Mouse (Mus musculus) testis, adult 2 months (tissue): ENCODE data around the gene Atrnl1. TPM values are rescaled to one million over a fixed set of nuclear protein-coding genes. Genes with fewer than 3 reads are reported as not detected.

Experiments
- H3K27ac ChIP-seq: fragments of 200-500 bp; 2 replicates; pipeline ENCODE4 v1.5.1; 2012; ENCODE audit warnings: low read depth, low read length; ENCODE audit not compliant: control insufficient read depth, insufficient read depth
- H3K27me3 ChIP-seq: fragments of 200-500 bp; 2 replicates; pipeline ENCODE4 v1.6.1; 2012; ENCODE audit warnings: mild to moderate bottlenecking, low read length, moderate library complexity; ENCODE audit not compliant: control insufficient read depth, insufficient read depth
- H3K36me3 ChIP-seq: fragments of 200-500 bp; 2 replicates; pipeline ENCODE4 v1.6.1; 2012; ENCODE audit warnings: mild to moderate bottlenecking, low read length; ENCODE audit not compliant: control insufficient read depth, insufficient read depth
- H3K4me1 ChIP-seq: fragments of 200-500 bp; 2 replicates; pipeline ENCODE4 v1.6.1; 2012; ENCODE audit warnings: low read length; ENCODE audit not compliant: control insufficient read depth, insufficient read depth
- H3K4me3 ChIP-seq: fragments of 200-500 bp; 2 replicates; pipeline ENCODE4 v1.5.1; 2012; ENCODE audit warnings: low read depth, mild to moderate bottlenecking, low read length, moderate library complexity, mixed read lengths; ENCODE audit not compliant: control insufficient read depth
- CTCF ChIP-seq: fragments of 200-500 bp; IDR thresholded peaks from 2 replicates; pipeline ENCODE4 v1.5.1; 2012; ENCODE audit warnings: low read depth, mild to moderate bottlenecking, inconsistent platforms, low read length, moderate library complexity; ENCODE audit not compliant: control insufficient read depth, insufficient read depth, insufficient replicate concordance
- POLR2A ChIP-seq: fragments of 200-500 bp; IDR thresholded peaks from 2 replicates; pipeline ENCODE4 v1.6.1; 2012; ENCODE audit warnings: low read depth, mild to moderate bottlenecking, inconsistent platforms, low read length, moderate library complexity; ENCODE audit not compliant: control insufficient read depth
- polyA plus RNA-seq: library from polyadenylated mRNA; depleted of rRNA; stranded (reverse); fragments of >200 nt; gene quantifications from 2 replicates; pipeline ENCODE4 v1.2.3, GENCODE M21; 2012

Gene Atrnl1
- polyA plus RNA-seq, 1 experiment, result 3.8 TPM

DNA sequence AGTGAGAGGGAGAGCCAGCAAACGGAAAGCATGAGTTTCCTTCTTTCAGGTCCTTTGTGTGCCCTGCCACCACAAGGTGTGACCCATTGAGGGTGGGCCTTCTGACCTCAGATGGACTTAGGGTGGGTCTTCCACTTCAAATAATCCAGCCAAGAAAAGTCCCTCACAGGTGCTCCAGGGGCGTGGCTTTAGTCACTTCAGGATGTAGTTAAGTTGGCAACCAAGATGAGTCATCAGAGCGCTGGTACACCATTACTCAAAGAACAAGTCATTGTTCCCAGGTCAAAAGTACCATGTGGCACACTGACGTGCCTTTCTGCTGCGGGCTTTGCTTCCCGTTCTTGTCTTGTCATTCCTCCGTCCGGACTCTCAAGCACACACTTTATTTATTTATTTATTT lies 16.4 kb downstream of the Atrnl1 start:
- no peak for TF ChIP-seq POLR2A
- TF ChIP-seq CTCF, result no peak
- Histone ChIP-seq H3K4me3 (no peak overlapping the region), H3K27ac (no peak overlapping the region), H3K27me3 (no peaks in the 10 kb centered on the region), H3K36me3 (no peaks in the 10 kb centered on the region), H3K4me1 (no peaks in the 10 kb centered on the region)

GRCm38 (mm10) chr19:57642536-57642935 lies 31.7 kb downstream of the Atrnl1 start:
- TF ChIP-seq CTCF (no peak), POLR2A (no peak)
- H3K4me3 ChIP-seq, result no peak overlapping the region
- no peaks in the 10 kb centered on the region for H3K27me3 ChIP-seq
- H3K4me1 ChIP-seq, result no peaks in the 10 kb centered on the region
- no peaks in the 10 kb centered on the region for H3K36me3 ChIP-seq
- no peak overlapping the region for H3K27ac ChIP-seq

DNA sequence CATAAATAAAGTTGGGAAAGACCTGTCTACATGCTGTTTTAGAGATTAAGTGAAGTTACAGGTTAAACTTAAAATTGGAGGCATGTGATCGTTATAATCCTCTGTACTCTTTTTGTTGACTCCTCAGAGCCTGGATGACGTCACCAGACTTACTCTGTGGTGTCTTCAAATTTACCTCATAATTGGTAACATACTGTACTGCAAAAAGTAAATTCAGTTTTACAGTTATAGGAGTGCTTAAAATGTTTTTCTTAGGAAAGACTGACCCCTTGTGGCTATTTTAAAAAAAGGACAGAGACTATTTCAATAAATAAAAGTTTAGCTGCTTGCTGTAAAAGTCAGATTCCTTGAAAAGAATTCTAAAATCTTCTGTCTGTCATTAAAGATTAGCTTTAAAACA lies 32.1 kb downstream of the Atrnl1 start:
- H3K36me3 ChIP-seq, result no peaks in the 10 kb centered on the region
- H3K27ac ChIP-seq, result no peak overlapping the region
- no peaks in the 10 kb centered on the region for H3K27me3 ChIP-seq
- no peaks in the 10 kb centered on the region for H3K4me1 ChIP-seq
- H3K4me3 ChIP-seq, result no peak overlapping the region
- TF ChIP-seq CTCF, result no peak
- no peak for TF ChIP-seq POLR2A

DNA sequence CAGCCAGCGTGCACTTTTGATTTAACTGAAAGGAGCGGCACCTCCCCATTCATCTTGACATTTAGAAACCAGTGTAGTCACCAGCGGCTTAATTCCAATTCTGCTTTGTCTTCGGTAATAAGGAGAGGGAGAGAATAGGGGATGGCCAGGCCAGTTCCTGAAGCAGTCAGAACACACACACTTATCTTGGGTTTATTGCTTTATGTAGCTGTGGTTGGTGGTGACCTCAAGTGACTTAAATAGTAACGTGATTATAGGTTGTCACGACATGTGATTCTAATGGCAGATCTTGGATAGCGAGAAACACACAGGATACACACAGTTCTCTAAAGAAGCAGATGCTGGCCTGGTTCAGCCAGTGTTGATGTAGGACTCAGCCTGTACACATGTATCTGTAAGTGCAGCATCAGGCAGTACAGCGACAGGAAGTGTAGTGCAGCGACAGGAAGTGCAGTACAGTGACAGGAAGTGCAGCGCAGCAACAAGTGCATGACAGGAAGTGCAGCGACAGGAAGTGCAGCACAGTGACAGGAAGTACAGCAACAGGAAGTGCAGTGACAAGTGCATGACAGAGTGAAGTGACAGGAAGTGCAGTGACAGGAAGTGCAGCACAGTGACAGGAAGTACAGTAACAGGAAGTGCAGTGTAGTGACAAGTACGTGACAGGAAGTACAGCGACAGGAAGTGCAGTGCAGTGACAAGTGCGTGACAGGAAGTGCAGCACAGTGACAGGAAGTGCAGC lies 37.5 kb downstream of the Atrnl1 start:
- Histone ChIP-seq H3K27me3 (no peaks in the 10 kb centered on the region), H3K4me1 (no peaks in the 10 kb centered on the region), H3K36me3 (no peaks in the 10 kb centered on the region), H3K27ac (no peak overlapping the region), H3K4me3 (no peak overlapping the region)
- TF ChIP-seq CTCF (0 out of 2 replicates have a peak, but pooled peaks have one; percentile 0), POLR2A (no peak)

- TF ChIP-seq POLR2A, result no peak
- Histone ChIP-seq H3K27ac (no peak overlapping the region), H3K27me3 (no peaks in the 10 kb centered on the region), H3K36me3 (no peaks in the 10 kb centered on the region), H3K4me3 (no peak overlapping the region), H3K4me1 (no peaks in the 10 kb centered on the region)
These were observed 38.1 kb downstream of the Atrnl1 start for GRCm38 (mm10) chr19:57648944-57649271.

DNA sequence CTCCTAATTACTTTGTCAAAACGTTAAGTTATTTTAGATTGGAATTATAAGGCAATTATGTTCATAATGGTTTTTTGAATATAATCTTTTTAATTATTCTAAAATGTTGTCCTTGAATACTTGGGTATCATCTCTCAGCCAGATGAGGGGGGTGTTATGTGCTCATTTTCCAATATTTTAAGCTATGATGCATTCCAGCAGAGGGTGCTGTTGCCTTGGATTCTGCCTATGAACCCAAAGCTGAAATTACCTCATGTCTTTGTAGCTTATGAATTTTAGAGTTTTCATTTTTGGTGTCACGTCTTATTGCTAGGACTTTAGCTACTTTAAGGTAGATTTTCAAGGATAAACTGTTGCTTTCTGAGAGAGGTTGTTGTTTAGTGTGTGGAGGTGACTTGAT lies 44.2 kb downstream of the Atrnl1 start:
- no peaks in the 10 kb centered on the region for H3K27me3 ChIP-seq
- no peaks in the 10 kb centered on the region for H3K36me3 ChIP-seq

DNA sequence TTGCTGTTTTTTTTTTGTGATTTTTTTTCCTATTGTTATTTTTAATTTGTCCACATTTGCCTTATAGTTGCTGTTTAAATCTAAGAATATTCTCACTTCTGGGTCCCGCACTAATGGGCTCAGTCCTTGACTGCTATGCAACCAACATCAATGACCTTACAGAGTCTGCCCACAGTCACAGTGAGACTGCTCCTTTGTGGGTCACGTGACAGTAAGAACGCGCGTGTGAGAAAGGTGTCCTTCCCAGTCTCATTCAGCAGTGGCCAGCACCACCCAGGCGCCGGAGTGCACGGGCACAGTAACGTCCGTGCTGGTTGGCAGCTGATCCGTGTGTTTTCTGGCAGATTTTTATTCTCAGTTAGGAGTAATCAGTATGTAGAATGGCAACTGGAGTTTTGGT lies 44.7 kb downstream of the Atrnl1 start:
- Histone ChIP-seq H3K27me3 (no peaks in the 10 kb centered on the region), H3K4me1 (no peaks in the 10 kb centered on the region; the same call in 1 of the 2 replicates), H3K27ac (no peak overlapping the region), H3K36me3 (no peaks in the 10 kb centered on the region), H3K4me3 (no peak overlapping the region)
- no peak for TF ChIP-seq CTCF
- TF ChIP-seq POLR2A, result no peak

More for the DNA sequence above, 44.2 kb downstream of the Atrnl1 start:
- H3K4me1 ChIP-seq, result no peaks in the 10 kb centered on the region; the same call in 1 of the 2 replicates
- no peak overlapping the region for H3K4me3 ChIP-seq
- no peak overlapping the region for H3K27ac ChIP-seq
- TF ChIP-seq POLR2A (no peak), CTCF (no peak)
